Mouse (Mus musculus) forebrain, embryonic 10.5 days (tissue): ENCODE results near the gene Uba1. TPM values are rescaled to one million over a fixed set of nuclear protein-coding genes. Genes with fewer than 3 reads are reported as not detected.

Source experiments
- DNase-seq: peaks from one replicate; pipeline ENCODE4 v3.0.0-alpha.2; 2017; ENCODE audit warnings: low spot score; ENCODE audit errors: extremely low spot score
- H3K27ac ChIP-seq: fragments of 300-500 bp; sonication (generic); 2 replicates; pipeline ENCODE4 v1.5.1; 2016; ENCODE audit warnings: mild to moderate bottlenecking
- H3K27me3 ChIP-seq: fragments of 300-500 bp; sonication (generic); 2 replicates; pipeline ENCODE4 v1.6.1; 2016; ENCODE audit warnings: mild to moderate bottlenecking; ENCODE audit not compliant: poor library complexity, severe bottlenecking
- H3K36me3 ChIP-seq: fragments of 300-500 bp; sonication (generic); replicated peaks from 2 replicates; pipeline ENCODE4 v1.6.1; 2016; ENCODE audit warnings: mild to moderate bottlenecking, moderate library complexity
- H3K4me1 ChIP-seq: fragments of 300-500 bp; sonication (generic); 2 replicates; pipeline ENCODE4 v1.6.1; 2016
- H3K4me3 ChIP-seq: fragments of 300-500 bp; sonication (generic); 2 replicates; pipeline ENCODE4 v1.5.1; 2016; ENCODE audit warnings: mild to moderate bottlenecking, moderate library complexity
- H3K9me3 ChIP-seq: fragments of 300-500 bp; sonication (generic); 2 replicates; pipeline ENCODE4 v1.6.1; 2016; ENCODE audit warnings: mild to moderate bottlenecking, moderate library complexity
- WGBS: fragments of 180-500 bp; shearing (Covaris S2); methylation state at CpG from one replicate; pipeline ENCODE4 v1.1.7; 2016; 5-methylcytosine and 5-hydroxymethylcytosine counted together
- polyA plus RNA-seq: library from polyadenylated mRNA; unstranded; fragments of >200 nt; fragmentation: Nextera tagmentation; extraction: Ambion mirVana; gene quantifications from 2 replicates; pipeline ENCODE4 v1.2.1, GENCODE M21; 2016

Gene Uba1
- 251 and 252 TPM in 2 replicates for polyA plus RNA-seq

DNA sequence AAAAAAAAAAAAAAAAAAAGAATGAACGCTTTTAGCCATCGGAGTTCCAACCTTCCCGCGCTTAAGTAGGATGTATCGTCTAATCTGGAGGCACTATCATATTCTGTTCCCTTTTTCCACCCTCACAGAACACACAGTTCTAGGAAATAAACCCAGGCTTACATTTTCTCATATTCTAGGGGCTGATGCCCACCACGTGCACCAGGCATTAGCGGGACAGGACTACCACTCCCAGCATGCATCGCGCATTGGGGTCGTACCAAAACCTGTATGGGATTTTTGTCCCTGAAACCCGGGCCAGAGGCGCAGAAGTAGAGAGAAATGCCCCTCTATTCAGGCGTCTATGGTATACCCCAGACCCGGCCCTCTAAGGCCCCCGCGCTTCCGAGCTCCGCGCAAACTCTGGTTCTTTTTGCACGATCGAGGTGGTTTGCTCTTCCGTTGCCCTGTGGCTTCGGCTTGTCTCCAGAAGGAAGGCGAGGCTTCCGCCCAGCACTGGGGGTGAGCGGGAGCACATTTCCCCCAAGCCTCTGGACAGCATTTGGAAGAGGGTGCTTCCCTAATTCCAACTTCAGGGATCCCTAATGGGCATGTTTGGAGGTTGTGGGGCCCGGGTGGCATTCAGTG lies at the start of gene Uba1:
Uba1 (plus strand) TSS at position 301 of the 627 bp plus-strand sequence.
- H3K4me3 ChIP-seq, result peak within 1 kb of the TSS; percentile 59
- peak within 1 kb of the TSS; percentile 79 for H3K27ac ChIP-seq
- peaks cover 6% of the 10 kb centered on the region for H3K4me1 ChIP-seq
- peak; percentile 80 for DNase-seq
- whole genome bisulfite sequencing, result 16% methylated on average over 27 of the region's 27 CpGs
- no peaks in the 10 kb centered on the region for H3K9me3 ChIP-seq
- H3K27me3 ChIP-seq, result no peaks in the 10 kb centered on the region
- no peaks in the 10 kb centered on the region for H3K36me3 ChIP-seq

DNA sequence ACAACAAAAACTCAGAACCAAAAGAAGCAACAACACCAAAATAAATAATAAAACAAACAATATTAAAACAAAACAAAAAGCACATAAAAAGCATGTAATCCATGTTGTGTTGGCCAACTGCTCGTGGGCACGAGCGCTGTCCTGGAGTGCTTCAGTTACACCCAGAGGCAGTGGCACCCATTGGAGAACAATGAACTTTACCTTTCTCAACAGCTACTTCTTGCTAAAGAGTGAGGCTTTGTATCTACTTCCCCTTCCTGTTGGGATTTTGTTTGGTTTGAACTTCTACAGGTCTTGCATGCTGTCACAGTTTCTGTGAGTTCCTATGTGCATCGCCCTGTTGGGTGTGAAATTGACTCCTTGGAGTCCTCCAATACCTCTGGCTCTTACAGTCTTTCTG lies 49.6 kb upstream of the Uba1 start:
- Histone ChIP-seq H3K4me3 (no peak overlapping the region), H3K27ac (no peak overlapping the region), H3K36me3 (no peaks in the 10 kb centered on the region), H3K27me3 (no peaks in the 10 kb centered on the region), H3K4me1 (no peaks in the 10 kb centered on the region), H3K9me3 (no peaks in the 10 kb centered on the region)
- no peak for DNase-seq
- 88% methylated on average over 4 of the region's 4 CpGs for WGBS

DNA sequence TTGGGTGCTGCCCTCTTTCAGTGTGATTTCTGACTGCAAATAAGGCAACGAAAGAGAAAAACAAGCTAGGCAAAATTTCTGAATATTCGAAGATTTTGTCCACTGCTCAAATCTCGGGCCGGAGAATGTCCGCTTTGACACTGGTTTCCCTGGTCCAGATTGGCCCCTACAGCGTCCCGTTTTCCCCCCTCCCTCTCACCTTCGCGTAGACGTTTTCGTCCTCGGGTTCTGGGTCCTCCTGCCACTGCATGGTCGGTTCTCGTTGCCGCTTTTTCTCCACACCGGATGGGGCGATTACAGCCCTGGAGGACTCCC lies 41.3 kb upstream of the Uba1 start:
- Histone ChIP-seq H3K9me3 (no peaks in the 10 kb centered on the region), H3K4me1 (peaks cover 15% of the 10 kb centered on the region), H3K36me3 (peaks cover 40% of the 10 kb centered on the region), H3K4me3 (peak overlapping the region; percentile 68), H3K27me3 (no peaks in the 10 kb centered on the region), H3K27ac (peak overlapping the region; percentile 93)
- DNase-seq, result no peak
- WGBS, result 10% methylated on average over 17 of the region's 17 CpGs

DNA sequence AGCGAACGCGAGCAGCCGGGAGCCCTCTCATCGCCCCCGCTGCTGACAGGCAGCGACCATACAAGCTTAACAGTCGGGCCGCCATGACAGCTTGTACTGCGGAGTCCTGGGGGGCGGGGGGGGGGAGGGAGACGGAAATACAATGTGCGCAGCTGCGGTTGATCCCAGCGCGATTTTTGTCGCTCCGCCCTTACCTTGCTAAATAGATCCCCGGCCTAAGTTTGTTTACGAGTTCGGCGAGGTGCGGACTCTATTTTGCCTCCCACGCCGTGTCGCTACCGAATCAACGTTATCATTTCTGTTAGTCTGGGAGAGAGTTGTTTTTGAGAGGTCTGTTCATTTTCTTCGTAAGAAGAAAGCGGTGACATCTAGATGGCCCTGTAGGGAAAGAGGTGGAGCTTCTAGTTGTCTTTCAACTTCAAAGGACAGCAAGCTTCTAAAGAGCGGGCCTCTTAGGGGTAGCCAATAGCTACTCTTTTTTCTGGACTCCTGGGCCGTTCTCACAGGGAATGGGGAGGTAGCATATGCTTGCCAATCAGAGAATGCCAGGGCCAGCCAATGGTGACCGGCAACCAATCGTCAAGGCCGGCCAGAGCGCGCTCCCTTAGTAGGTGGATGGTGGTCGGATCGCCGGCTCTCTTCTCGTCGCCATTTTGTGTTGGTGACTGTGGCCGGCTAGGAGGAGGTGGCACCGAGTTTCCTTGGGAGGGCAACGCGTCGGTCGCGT lies 40.8 kb upstream of the Uba1 start, which contains the start of the genes Rbm10 and Ndufb11:
Rbm10 (plus strand) TSS at position 328 of the 727 bp plus-strand sequence.
Ndufb11 (minus strand) TSS at position 444 of the 727 bp plus-strand sequence.
- peak within 1 kb of the TSS; percentile 68 for H3K4me3 ChIP-seq
- H3K4me1 ChIP-seq, result peaks cover 15% of the 10 kb centered on the region
- H3K36me3 ChIP-seq, result peaks cover 44% of the 10 kb centered on the region
- peak within 1 kb of the TSS; percentile 93 for H3K27ac ChIP-seq
- peak; percentile 73 for DNase-seq
- no peaks in the 10 kb centered on the region for H3K9me3 ChIP-seq
- WGBS, result 14% methylated on average over 47 of the region's 49 CpGs
- H3K27me3 ChIP-seq, result no peaks in the 10 kb centered on the region

DNA sequence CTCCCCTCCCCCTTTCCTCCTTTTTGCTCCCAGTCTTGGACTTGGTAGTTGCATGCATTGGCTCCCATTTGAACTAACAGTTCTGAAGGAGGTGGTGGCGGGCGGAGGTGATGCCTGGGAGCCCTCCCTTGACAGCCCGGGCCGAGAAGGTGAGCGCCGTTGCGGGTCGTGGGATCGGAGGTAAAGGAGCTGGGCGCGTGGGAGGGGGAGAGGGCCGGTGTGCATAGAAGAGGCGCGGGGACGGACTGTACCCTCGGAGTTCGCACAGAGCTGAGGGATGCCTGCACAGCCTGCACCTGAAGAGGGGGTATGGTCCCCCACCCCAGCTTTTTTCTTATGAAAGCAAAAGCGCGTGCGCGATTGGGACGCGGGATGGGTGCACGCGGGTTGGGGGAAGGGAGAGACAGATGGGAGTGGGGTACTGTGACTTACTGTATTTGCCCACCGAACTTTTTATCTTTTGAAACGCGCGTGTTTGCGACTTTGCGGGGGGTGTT lies 40.2 kb upstream of the Uba1 start:
- Histone ChIP-seq H3K9me3 (no peaks in the 10 kb centered on the region), H3K4me1 (peaks cover 15% of the 10 kb centered on the region), H3K36me3 (peaks cover 50% of the 10 kb centered on the region), H3K27ac (peak overlapping the region; percentile 93), H3K4me3 (peak overlapping the region; percentile 68), H3K27me3 (no peaks in the 10 kb centered on the region)
- 19% methylated on average over 31 of the region's 31 CpGs for WGBS
- peak; percentile 44 for DNase-seq

DNA sequence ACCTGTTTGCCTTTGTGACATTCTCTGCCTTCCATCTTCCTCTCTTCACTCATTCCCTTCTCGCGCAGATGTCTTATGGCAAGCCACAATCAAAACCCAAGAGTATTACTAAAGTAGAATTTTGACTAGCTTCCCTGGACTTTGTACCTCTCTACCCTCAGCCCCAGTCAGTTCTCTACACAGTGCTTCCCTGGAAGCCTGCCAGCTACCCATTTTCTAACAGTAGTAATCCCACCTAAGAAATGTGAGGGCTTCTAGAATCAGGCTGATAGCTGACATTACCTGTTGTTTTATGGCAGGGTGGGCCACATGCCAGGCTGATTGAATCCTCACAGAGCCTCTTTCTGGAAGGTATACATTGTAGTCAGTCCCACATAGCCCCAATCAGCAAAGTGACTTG lies 20.0 kb upstream of the Uba1 start:
- H3K9me3 ChIP-seq, result no peaks in the 10 kb centered on the region; the same call in 1 of the 2 replicates
- peaks cover 84% of the 10 kb centered on the region for H3K36me3 ChIP-seq
- WGBS, result 91% methylated on average over 2 of the region's 2 CpGs
- no peaks in the 10 kb centered on the region for H3K27me3 ChIP-seq
- H3K27ac ChIP-seq, result no peak overlapping the region
- H3K4me3 ChIP-seq, result no peak overlapping the region
- H3K4me1 ChIP-seq, result no peaks in the 10 kb centered on the region
- DNase-seq, result no peak

DNA sequence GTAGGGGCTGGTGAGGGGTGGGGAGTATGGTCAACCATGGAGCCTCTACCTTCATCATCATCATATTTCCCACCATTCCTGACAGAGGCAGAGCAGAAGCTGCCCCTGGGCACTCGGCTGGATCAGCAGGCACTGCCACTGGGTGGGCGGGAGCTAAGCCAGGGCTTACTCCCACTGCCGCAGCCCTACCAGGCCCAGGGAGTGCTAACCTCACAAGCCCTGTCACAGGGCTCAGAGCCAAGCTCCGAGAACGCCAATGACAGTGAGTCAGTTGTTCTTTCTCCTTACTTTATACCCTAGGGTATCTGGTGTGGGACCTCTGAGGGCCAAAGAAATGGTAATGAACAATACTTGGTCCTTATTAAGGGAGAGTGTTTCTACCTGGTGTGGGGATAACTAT lies 13.3 kb upstream of the Uba1 start:
- no peak overlapping the region for H3K27ac ChIP-seq
- no peaks in the 10 kb centered on the region for H3K27me3 ChIP-seq
- 89% methylated on average over 5 of the region's 5 CpGs for WGBS
- H3K9me3 ChIP-seq, result no peaks in the 10 kb centered on the region; the same call in 1 of the 2 replicates
- H3K4me3 ChIP-seq, result no peak overlapping the region
- H3K36me3 ChIP-seq, result peaks cover 100% of the 10 kb centered on the region
- DNase-seq, result no peak
- no peaks in the 10 kb centered on the region for H3K4me1 ChIP-seq

DNA sequence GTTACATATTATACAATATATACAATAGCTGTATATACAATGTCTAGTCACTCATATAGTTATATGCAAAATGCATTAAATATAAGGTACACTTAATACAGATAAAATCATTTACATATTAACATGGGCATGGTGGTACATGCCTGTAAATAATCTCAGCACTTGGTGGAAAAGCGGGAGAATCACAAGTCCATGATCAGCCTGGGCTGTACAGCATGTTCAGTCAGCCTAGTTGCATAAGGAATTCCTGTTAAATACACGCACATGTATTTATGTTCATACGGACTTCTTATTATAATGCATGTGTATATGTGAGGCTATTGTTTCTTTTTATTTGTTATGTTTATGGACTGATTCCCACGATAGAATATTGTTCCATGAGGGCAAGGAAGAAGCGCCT lies 533 bp upstream of the Uba1 start:
- no peaks in the 10 kb centered on the region for H3K9me3 ChIP-seq
- no peaks in the 10 kb centered on the region for H3K27me3 ChIP-seq
- H3K27ac ChIP-seq, result no peak overlapping the region
- no peaks in the 10 kb centered on the region for H3K36me3 ChIP-seq
- no peak for DNase-seq
- 32% methylated on average over 5 of the region's 5 CpGs for WGBS
- H3K4me1 ChIP-seq, result peaks cover 6% of the 10 kb centered on the region
- peak overlapping the region; percentile 59 for H3K4me3 ChIP-seq

DNA sequence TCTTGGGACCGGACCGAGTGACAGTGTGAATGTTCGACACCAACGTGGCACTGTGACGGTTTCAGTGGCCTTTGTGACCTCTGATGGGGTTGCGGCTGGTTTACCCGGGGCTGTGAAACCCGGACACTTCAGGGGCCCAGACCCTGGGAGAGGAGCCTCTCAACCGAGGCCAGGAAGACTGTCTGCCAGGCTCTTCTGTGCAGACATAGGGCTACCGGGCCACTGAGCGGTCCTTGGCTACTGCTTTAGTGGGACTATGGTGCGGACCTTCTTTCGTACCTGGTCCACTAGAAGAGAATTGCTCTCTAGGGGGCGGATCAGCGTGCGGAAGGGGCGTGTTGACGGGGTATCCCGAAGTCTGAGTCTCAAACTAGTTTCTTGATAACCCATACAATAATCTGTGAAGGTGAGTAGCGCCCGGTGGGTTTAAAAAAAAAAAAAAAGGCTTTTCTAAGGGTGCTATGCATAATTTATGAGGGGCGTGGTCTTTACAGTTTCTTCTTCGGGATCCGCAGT lies 823 bp downstream of the Uba1 start:
- 12% methylated on average over 24 of the region's 24 CpGs for WGBS
- H3K27ac ChIP-seq, result peak overlapping the region; percentile 79
- H3K9me3 ChIP-seq, result no peaks in the 10 kb centered on the region
- no peaks in the 10 kb centered on the region for H3K36me3 ChIP-seq
- DNase-seq, result peak; percentile 15
- peaks cover 9% of the 10 kb centered on the region for H3K4me1 ChIP-seq
- no peaks in the 10 kb centered on the region for H3K27me3 ChIP-seq
- H3K4me3 ChIP-seq, result peak overlapping the region; percentile 59

DNA sequence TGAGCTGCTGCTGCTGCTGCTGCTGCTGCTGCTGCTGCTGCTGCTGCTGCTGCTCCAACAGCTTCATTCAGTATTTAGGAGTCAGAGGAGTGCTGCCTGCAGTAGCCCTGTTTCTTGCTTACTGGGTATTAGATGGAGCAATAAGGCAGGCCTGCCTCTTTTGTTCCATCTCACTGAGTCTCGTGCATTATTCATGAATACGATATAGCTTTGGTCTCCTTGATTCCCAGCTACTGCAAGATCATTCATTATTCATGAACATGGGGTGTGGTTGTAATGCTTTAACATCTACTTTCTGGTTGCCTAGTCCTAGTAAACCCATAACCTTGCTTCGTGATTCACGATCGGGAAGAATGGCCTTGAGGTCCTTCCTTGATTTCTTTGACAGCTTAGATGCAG lies 4.2 kb downstream of the Uba1 start:
- Histone ChIP-seq H3K27me3 (no peaks in the 10 kb centered on the region), H3K27ac (no peak overlapping the region), H3K4me3 (peak overlapping the region; percentile 66; the same call in 1 of the 2 replicates), H3K9me3 (no peaks in the 10 kb centered on the region), H3K4me1 (peaks cover 10% of the 10 kb centered on the region), H3K36me3 (peaks cover 27% of the 10 kb centered on the region)
- no peak for DNase-seq
- WGBS, result 26% methylated on average over 5 of the region's 5 CpGs

DNA sequence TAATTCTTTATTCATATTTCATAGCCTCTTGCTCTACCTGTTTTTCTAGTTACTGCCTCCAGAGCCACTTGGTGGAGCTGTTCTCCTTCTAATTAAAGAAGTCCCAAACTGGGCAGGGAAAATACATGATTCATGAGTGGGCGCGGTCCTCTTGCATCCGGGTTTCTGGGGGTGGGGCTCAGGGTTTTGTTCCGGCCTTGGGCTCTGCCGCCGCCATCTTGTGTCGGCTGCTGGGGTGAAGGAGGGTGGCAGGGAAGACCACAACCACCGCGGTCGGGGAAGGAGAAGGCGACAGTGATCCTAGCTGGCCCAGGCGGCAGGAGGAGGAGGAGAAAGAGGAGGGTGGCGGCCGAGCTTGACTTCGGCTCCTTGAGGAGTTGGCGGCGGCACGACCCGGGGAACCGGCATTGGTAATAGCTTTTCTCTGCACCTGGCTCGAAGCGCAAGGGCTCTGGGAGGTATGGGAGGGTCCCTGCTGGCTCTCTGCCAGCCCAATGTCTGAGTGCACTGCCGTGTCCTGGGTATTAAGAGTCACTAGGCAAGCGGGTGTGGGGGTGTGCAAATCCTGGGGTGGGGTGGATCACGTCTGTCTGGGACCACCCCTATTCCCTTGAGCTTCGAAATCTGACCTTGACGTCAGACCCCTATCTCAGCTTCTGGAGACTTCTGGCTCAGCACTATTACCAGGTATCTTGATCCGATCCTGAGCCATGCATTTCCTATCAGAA lies 4.8 kb downstream of the Uba1 start:
- peaks cover 10% of the 10 kb centered on the region for H3K4me1 ChIP-seq
- WGBS, result 14% methylated on average over 28 of the region's 28 CpGs

DNA sequence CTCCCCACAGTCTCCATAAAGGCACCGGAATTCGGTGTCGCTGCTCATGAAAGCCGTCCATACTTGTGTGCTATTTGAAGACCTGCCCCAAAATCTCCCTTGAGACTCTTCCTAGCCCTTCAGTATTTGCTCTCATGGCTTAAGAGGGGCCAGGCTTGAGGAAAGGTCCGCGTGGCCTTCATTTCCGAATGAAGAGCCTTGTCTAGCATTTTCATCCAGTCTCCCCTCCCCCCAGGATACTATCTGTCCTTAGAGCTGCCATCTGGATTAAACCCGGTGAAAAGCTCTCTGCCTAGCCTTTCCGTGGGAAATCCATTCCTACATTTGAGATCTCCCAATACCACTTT lies 5.3 kb downstream of the Uba1 start:
- peak overlapping the region; percentile 66 for H3K4me3 ChIP-seq
- H3K9me3 ChIP-seq, result no peaks in the 10 kb centered on the region
- peaks cover 10% of the 10 kb centered on the region for H3K4me1 ChIP-seq
- H3K27me3 ChIP-seq, result no peaks in the 10 kb centered on the region
- no peak for DNase-seq
- WGBS, result 19% methylated on average over 9 of the region's 9 CpGs
- peak overlapping the region; percentile 90 for H3K27ac ChIP-seq
- H3K36me3 ChIP-seq, result peaks cover 38% of the 10 kb centered on the region

More for the DNA sequence above, 4.8 kb downstream of the Uba1 start:
- Histone ChIP-seq H3K36me3 (peaks cover 33% of the 10 kb centered on the region), H3K9me3 (no peaks in the 10 kb centered on the region), H3K27me3 (no peaks in the 10 kb centered on the region), H3K27ac (peak overlapping the region; percentile 90), H3K4me3 (peak overlapping the region; percentile 66)
- peak; percentile 80 for DNase-seq
